Mouse (Mus musculus): Measurements from ENCODE around the gene Sirpa. TPM values are rescaled to one million over a fixed set of nuclear protein-coding genes. Genes with fewer than 3 reads are reported as not detected.

Sirpa gene
- polyA plus RNA-seq, 1 experiment from 2014 or later: 22.5 TPM

DNA sequence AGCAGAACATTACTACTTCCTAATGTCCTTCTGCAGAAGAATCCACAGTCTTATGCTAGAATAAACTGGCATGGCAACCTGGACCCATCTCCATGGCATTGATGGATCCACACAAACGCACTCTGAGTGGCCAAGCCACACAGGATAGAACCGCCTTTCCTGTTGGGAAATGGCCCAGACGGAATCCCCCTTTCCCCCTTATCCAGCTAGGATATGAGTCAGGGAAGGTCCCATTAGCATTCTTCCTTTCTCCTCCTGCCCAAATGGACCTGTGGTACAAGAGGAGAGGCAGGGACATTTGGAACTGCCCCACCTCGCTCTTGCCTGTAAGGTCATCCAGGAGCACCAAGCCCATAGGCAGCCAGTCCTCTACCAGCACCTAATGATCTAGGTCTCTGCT, 10.4 kb upstream of the Sirpa start:
- DNase-seq (ENCODE audit: low spot score): no peak

DNA sequence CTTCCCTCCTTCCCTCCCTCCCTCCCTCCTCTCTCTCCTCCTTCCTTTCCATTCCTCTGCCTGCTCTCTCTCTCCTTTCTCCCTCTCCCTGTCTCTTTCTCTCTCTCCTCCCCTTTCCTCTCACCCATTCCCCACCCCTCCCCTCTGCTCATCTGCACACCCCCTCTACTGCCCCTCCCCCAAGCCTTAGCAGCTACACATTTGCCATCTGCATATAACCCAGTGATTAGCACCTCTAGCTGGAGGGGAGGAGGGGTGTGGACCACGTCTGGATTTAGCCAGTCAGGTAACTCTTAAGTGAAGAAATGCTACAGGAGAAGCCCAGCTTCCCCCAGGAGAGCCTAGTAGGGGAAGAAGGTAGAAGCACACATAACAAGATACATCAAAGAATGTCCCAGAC, 7.7 kb upstream of the Sirpa start:
- DNase-seq (ENCODE audit: low spot score): no peak

DNA sequence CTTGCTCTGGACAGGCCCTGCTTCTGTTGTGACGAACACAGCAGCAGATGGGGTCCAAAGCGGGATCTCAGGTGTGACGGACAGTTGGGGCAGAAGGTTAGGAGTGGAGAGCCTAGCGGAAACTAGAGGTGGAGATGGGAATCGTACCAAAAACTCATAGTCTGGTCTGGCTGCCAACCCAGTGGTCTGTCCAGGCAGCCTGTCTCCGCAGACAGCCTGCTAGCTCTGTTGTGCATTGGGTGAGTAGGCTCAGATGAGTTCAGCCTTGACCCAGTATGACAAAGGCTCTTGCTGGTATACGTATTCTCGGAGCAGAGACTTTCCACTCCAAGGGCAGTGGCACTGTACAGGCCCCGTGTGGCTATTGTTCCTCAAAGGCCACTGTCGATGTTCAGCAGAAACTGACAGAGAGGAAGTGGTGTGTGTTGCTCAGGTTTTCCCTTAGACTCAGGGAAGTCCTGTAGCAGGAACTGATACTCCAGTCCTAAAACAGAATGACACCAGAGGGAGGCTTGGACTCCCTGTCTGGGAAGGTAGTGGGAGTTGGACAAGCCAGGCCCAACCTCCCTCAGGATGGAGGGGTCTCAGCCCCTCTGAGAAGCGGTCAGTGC, 6.6 kb upstream of the Sirpa start:
- no peak for DNase-seq (ENCODE audit: low spot score)

DNA sequence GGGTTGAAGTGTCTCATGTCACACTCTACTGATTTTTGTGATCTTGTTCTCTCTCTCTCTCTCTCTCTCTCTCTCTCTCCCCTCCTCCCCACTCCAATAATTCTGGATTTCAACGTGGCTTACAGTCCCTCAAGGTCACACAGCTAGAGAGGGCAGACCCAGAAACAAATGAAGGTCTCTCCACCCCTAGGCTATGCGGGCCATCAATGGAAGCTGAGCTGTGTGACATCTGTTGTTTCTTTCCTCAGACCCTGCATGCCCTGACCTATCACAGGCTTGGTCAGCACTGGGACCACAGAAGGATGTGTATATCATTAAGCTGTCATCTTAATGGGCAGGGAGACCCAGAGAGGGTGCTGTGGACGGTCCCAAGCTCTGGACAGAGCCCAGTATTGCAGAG, 5.4 kb upstream of the Sirpa start:
- no peak for DNase-seq (ENCODE audit: low spot score)

DNA sequence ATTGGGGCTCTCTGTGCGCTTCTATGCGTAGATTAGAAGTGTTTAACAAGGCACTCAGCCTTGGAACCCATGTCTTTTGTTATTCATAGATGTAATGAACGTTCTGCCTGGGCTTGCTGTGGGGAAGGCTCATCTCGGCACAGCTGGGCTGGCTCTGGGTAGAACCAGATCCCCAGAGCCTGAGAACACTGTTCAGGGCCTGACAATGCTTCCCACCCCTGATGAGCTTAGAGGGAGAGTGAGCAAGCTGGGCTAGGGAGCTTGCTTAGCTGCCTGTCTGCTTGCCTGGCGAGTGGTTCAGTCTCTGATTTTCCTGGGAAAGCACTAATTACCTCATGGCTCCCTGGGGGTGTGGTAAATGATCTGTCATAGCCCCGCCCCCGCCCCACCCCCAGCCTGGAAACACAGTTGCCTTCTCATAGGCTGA, 4.8 kb upstream of the Sirpa start:
- no peak for DNase-seq (ENCODE audit: low spot score)

DNA sequence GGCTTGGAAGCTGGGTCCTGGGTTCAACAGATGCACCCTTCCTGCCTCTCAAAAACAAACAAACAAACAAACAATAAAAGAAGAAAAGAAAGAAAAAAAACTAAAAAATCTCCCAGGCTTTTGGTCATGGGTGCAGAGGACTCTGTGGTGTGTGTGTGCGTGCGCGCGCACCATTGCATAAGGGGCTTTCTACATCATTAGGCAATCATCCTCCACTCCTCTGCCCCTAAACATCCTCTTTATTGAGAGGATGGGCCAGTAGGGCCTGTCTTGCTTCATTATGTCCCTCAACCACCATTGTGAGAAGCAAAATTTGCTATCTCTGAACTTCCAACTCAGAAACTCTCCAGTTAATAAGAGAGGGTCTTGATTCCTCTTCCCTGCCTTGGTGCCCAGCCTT, 738 bp upstream of the Sirpa start:
- DNase-seq (ENCODE audit: low spot score): no peak

DNA sequence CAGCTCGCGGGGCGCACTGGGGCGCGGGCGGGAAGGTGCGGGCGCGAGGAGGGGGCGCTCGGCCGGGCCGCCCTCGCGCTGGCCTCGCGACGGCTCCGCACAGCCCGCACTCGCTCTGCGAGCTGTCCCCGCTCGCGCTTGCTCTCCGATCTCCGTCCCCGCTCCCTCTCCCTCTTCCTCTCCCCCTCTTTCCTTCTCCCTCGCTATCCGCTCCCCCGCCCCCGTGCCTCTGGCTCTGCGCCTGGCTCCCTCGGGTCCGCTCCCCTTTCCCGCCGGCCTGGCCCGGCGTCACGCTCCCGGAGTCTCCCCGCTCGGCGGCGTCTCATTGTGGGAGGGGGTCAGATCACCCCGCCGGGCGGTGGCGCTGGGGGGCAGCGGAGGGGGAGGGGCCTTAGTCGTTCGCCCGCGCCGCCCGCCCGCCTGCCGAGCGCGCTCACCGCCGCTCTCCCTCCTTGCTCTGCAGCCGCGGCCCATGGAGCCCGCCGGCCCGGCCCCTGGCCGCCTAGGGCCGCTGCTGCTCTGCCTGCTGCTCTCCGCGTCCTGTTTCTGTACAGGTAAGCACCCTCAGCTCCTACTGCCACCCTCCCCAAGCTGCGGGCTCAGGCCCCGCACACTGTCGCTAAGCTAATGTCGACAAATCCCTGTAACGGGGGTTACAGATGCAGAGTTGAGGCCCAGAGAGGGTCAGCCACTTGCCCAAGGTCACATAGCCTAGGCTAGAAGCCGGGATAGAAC, 673 bp downstream of the Sirpa start:
- no peak for DNase-seq (ENCODE audit: low spot score)

DNA sequence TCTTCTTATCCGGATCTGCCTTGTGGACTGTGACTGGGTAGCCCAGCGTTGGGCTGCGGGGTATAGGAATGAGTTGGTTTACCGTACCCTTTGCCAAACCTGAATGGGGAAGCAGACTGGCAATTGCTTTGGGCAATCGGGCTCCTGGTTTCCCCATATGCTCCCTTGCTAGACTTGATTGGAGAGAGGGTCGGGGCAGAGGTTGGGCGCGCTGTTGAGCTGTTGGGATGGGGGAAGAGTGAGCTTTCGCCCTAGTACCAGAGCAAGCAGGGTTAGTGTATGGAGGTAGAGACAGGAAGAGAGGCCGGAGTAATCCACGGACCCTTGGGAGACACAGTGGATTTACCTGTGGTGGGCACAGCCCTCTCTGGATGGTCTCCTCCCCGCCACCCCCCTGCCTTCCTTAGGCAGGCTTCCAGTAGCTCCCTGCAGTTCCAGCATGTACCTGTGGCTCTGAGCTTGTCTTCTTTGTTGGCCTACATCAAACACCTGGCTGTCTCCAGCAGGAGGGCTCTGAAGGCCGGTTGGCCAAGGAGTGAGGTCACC, 1.3 kb downstream of the Sirpa start:
- no peak for DNase-seq (ENCODE audit: low spot score)

DNA sequence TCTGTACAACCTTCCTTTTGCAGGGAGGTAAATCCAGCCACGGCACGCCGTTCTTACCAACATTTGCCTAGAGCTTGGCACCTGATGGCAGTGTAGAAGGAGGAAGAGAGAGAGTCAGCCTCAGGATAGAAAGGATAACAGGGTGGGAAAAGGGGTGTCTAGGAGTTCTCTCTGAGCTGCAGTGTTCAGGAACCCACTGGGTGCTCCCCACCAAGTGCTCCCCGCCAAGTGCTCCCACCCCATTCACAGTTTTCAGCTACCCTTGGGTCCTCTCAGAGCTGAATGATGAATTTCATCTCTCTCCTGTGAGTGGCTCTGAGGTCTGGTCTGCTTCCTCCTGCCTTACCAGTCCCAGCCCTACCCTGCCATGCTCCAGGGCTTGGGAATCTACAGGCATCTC, 1.9 kb downstream of the Sirpa start:
- no peak for DNase-seq (ENCODE audit: low spot score)

DNA sequence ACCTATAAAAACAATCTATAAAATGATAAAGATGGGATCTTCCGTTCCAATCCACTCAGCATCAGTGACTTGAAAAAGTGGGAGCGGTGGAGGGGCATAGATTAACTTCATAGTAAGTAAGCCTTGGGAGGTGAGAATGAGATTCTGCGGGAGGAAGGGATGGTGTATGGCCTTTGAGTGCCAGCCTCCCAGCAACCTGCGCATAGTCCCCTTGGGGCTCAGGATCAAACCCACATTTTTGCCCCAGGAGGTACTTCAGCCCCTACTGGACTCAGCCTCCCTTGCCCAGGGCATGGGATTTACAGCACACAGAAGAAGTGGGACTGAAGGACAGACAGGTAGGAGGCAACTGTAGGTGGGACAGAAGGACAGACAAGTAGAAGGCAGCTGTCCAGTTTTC, 2.6 kb downstream of the Sirpa start:
- DNase-seq (ENCODE audit: low spot score): no peak

DNA sequence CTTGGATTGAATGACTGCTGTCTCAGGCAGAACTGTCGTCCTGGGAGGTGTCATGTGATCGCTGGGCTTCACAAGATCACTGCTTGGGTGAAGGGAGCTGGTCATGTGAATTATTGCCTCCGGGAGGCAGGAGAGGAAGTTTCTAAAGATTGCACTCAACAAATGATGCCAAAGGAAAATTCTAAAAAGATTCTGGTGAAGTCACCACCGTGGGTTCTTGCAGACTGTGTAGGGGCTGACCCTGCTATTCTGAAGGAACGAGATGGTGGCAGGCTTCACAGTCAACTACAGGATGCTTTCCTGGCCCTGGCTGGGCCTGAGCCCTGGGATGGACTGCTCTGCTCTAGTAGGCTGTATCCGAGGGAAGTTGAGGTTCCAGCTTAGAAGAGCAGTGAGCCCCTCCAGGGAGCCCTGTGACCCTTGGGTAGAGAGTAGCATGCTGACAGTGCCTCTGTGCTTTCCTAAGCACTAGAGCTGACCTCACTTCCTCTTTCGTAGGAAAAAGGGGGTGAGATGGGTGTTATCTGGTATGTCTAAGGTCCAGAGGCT, 3.1 kb downstream of the Sirpa start:
- DNase-seq (ENCODE audit: low spot score): no peak

DNA sequence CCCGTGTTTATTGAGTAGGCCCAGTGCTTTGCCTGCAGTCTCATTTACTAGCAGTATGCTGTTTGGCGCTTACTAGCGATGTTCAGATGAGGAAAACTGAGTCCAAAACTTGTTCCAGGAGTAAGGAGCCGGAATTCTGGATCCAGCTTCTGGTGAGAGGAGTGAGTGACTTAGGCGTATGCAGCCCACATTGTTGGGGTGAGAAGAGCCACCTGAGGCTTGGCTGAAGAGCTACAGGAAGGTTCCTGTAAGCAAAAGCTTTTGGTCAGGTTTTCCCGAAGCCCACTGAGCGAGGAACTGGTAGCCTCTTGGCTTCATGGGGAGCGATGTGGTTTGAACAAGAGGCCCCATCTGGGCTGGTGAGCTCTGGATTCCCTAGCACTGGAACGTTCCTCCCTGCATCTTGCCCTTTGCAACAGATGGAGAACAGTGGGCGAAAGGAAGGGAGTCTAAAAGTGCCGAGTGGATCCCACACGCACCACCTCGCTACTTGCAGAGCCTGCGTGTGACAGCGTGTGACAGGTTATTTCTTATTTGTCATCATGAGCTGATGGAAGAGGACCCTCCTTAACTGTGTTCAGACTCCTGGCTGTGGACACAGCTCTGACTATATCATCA, 4.0 kb downstream of the Sirpa start:
- DNase-seq (ENCODE audit: low spot score): no peak

DNA sequence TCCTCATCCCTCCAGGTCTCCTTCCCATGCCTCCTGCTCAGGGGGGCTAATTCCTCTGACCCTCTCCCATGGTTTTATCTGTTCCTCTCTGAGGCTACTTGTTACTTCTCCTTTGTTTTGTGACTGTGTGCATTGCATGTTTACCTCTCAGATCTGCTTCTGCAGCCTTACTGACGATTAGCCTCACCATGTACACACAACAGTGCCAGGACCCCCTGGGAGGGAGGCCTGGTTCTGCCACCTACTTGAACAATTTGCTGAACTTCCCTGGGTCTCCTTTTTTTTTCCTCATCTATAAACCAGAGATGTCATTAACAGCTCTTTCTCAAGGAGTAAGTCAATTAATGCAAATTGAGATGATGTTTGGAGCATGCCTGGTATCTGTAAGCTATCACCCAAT, 4.9 kb downstream of the Sirpa start:
- DNase-seq (ENCODE audit: low spot score): no peak

DNA sequence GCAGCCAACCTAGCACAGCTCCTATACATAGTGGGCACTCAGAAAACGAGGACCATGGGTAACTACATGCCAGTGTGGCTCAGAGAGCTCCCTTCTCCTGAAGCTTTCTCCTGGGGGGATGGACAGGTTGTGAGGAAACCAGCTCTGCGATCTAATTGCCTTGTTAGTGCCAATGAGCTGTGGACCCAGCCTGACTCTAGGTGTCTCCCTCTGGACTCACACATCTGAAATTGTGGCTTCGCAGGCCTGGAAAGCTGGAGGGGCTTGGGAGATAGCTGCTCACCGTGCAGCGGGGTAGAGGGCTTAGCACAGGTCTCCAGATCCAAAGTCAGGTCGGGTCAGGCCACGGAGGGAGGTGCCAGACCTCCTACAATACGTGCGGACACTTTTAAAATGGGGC, 5.5 kb downstream of the Sirpa start:
- DNase-seq (ENCODE audit: low spot score): no peak

DNA sequence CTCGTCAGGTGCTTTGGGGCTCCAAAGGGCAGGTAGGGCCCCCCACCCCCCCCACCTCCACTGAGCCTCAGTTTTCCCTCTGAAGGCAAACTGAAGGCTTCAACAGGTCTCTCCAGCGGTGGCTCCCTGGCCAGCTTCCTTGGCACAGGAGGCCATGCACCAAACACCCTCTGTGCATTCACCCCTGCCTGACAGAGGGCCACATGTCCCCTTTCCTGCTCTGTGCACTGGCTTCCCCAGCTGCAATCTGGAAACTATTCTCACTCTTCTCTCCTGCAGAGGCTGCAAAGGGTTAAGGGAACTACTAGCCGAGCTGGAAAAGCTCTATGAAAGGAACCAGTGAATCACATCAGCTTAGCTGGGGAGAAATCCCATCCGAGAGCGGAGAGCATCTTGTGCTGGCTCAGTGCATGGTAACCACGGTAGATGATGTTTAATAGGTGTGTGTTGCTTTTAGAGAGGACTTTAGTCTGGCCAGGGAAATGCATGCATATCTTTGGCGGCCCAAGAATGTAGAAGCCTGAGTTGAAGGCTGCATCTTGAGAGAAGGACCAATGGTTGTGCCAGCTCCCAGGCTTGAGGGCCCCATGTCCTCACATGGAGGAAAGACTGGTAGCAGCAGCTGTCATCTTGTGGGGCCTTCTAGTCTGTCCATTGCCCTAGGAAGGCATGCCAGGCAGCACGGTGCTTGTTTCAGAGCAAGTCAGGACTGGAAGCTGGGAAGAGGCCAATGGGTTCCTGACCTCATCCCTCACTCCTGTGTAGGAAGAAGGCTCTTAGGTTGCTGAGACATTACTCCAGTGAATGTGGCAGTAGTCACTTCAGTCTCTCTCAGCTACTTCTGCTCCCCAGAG, 6.8 kb downstream of the Sirpa start:
- no peak for DNase-seq (ENCODE audit: low spot score)

DNA sequence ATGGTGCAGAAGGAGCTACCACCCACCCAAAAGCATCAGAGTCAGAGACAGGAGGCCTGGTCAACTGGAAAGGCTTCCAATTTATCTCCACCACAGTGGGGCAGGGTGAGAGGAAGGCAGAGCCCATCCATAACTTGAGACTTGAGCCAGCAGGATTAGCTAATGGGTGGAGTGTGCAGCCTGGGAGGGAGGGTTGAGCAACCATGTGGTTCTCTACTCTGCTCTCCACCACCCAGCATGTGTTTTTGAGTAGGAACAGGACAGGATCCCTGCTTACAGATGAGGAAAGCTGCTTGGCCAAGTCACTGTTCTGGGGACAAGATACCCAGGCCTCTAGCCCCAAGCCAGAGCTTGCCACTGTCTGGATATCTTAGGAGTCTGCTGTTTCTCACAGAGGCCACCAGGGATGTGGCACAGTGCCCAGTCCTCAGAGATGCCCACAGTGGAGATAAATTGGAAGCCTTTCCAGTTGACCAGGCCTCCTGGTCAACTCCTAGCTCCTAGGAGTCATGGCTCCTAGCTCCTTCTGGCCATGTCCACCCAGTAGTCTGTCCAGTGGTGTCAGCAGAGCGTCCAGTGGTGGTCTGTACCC, 8.5 kb downstream of the Sirpa start:
- no peak for DNase-seq (ENCODE audit: low spot score)

DNA sequence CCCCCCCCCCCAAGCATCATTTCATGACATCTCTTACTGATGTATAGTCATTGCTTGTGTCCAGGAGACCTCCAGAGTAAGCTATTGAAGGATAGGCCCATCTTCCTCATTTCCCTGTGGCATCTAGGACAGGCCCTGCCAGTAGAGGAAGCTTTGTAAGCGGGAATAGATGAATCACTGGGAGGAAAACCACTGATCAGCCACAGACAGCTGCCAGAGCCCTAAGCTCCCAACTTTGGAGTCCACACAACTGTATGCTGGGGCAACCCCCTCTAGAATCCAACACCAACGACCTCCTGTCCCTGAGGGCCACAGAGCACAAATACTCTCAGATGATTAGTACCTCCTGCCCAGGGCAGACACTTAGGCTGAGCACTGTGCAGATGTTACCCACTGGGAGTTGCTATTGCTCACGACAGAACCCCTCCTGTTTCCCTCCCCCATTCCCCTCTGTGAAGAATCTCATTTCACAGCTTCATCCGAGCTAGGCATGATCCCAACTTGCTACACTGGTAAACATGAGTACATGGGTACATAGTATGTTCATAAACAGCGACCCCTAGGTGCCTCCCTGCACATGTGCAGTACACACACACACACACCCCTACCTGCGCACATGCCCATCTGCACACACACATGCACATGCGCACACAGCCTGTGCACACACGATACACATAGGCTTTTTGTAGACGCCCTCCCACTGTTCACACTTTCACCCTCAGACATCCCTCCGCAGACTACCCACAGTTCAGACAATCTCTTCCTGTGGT, 9.4 kb downstream of the Sirpa start:
- no peak for DNase-seq (ENCODE audit: low spot score)

DNA sequence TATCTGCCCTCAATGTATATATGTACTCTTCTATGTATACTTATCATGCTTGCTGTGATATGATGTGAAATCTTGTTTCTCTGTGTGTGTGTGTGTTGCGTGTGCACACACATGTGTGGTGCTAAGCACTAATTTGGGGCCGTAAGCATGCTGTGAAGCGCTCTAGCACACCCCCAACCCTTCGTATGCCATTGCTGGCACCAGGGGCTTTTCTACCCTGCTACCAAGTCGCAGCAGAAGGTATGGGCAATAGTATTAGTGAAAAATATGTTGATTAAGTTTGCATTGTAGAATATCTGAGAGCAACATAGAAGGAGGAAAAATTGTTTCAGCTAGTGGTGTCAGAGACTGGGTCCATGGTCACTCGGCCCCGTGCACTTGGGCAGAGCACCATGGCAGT, 10.2 kb downstream of the Sirpa start:
- DNase-seq (ENCODE audit: low spot score): no peak

DNA sequence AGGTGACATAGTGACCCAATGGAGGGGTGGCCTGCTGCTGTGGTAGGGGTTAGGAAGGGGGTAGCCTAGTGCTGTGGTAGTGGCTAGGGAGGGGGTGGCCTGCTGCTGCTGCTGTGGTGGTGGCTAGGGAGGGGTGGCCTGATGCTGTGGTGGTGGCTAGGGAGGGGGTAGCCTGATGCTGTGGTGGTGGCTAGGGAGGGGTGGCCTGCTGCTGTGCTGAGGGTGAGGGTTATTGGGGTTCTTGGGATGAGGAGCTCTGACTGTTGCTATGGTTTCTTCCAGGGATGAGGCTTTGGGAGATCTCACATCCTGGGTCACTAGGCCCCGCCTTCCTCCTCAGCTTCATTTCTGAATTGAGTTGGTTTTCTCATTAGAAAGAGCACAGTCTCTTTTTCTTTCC, 10.9 kb downstream of the Sirpa start:
- no peak for DNase-seq (ENCODE audit: low spot score)

DNA sequence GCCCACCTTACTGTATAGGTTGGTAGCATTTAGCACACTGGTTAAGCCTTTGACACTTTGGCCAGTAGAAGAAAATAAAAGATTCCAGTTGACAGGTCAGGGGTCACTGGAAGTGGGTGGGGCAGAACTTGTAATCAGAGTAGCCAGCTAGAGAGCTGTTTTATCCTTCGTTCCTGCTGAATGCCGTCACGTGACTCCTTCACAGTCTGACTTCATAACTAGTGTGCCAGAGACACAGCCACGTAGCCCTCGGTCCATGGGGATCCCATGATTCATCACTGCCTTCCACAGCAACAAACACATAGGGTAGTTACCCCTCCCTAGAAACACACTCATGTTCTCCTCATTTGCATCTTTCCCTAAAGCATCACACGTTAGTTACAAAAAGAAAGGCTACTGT, 11.4 kb downstream of the Sirpa start:
- no peak for DNase-seq (ENCODE audit: low spot score)
